Mouse (Mus musculus): ENCODE measurements around the gene Slc4a3.
A peak's percentile ranks its signal among the peaks of the same experiment; 100 is the strongest.

Slc4a3 gene

DNA sequence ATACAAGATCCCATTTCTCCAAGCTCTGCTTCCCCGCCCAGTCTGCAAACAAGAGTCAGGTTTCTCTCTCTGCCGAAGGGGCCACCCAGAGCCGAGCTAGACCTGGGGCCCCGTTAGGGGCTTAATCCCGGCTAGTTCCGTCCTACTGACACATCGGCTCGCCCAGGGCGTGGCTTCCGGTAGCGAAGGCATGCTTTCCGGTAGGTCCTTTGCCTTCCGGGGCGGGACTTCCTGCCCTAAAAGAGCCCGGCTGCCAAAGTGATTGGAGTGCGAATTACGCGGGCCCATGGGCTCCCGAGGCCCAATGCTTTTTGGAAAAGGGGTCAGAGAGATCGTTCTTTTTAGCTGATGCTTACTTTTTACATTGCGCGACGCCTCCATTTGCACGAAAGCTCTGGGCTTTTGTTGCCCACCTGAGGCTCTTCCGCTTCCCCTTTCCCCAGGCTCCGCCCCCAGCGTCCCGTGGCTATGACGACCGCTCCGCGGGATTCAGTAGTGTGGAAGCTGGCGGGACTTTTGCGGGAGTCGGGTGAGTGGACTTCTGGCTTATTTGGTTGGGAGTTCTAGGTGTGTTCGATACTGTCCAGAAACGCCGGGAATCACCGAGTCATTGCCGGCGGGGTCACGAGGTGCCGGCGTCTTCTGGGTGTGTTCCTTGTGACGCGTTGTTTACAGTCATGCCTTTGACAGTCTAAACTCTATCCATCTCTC is 24.6 kb upstream of the Slc4a3 start, which contains the start of gene Stk11ip:
TSS of gene Stk11ip (plus strand) at position 209 of the 711 bp plus-strand sequence.
- peak; percentile 93 for DNase-seq (ENCODE audit: inconsistent ontology term)

DNA sequence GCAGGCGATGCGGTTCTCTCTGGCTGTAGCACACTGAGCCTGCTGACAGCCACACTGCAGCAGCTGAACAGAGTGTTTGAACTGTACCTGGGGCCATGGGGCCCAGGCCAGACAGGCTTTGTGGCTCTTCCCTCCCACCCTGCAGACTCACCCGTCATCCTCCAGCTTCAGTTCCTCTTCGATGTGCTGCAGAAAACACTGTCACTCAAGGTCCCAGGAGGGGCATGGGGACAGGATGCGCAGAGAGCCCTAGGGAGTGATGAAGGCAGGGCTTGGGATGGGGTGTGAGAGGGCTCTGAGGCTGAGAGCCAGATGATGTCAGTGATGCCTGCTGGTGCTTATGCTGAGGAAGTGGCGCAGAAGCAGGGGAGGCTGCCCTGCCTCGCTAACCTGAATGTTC is 21.4 kb upstream of the Slc4a3 start:
- DNase-seq (ENCODE audit: inconsistent ontology term), result no peak

DNA sequence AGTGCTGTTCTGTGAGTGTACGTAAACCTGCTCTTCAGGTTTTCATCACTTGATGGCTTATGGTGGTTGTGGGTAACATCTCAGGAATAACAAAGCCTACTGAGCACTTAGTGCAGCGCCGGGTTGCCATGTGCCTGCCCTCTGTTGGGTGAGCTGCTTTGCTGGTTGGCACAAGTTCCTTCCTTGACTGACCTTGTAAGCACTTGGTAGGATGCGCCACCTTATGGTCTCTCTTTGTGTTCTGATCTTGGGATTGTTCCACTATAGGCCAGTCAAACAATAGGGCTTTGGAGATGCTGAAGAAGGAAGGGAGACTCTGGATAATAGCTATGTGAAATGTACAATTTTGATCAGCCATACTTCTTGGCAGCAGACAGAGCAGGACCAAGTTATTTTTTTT is 15.5 kb upstream of the Slc4a3 start:
- DNase-seq (ENCODE audit: inconsistent ontology term), result no peak

DNA sequence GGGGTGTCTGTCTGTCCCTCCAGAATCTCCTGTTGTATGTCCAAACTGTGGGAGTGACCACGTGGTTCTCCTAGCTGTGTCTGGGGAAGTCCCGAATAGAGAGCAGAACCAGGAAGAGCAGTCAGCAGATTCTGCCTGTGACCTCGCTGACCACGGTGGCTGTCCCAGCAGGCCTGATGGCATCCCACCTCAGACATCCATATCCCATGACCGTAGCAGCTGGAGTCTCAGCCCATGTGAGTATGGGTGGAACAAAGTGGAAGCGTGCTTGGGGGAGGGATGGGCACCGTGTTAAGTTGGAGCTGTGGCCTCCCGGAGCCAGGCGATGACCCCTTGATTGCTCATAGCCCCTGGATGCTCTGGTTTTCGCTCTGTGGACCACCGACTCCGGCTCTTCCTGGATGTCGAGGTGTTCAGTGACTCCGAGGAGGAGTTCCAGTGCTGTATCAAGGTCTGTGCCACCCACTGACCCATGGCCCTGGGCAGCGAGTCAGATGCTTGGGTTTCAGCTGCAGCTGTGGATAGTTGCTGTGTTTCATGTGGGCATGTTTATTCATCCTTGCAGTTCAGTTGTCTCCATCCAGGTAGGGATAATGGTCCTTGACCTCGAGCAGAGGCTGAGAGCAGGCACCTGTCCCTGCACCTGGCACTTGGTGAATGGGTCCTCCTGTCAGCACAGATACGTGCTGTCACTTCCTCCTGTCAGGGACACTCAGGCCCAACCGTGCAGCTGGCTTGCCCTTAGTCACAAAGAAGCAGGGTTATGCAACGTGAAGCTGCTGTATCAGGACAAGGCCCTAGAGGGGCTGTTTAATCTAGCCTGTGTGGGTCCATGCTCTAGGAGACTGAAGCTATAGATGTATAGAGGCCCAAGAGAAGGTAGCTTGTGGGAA is 13.5 kb upstream of the Slc4a3 start:
- DNase-seq (ENCODE audit: inconsistent ontology term), result no peak

DNA sequence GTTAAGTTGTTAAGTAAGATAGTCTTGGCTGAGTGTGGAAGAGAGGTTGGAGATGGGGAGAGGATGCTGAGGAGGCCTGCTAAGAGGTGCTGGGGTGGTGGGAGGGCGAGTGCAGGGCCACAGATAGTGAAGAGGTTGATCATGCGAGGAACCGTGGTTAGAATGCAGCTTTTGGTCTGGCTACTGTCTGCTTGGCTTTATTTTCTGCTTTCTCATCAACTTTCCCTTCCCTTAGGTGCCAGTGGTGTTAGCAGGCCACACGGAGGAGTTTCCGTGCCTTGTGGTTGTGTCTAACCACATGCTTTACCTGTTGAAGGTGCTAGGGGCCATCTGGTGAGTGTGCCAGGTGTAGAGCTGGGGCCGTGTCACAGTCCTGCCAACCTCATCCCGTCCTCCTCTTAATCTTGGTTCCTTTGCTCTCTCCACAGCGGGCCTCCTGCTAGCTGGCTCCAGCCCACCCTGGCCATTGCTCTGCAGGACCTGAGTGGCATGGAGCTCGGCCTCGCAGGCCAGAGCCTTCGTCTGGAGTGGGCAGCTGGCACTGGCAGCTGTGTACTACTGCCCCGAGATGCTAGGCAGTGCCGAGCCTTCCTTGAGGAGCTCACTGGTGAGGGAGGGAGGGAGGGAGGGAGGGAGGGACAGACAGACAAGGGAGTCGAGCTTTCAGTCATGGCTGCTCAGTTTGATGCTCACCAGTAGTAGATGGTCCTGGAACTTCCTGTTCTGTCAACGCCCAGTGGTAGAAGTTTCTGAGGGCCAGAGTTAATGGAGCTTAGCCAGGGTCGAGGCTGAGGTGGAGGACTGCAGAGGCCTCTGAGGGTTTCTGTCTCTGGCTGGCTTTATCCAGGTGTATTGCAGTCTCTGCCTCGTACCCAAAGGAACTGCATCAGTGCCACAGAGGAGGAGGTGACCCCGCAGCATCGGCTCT is 12.5 kb upstream of the Slc4a3 start:
- no peak for DNase-seq (ENCODE audit: inconsistent ontology term)

DNA sequence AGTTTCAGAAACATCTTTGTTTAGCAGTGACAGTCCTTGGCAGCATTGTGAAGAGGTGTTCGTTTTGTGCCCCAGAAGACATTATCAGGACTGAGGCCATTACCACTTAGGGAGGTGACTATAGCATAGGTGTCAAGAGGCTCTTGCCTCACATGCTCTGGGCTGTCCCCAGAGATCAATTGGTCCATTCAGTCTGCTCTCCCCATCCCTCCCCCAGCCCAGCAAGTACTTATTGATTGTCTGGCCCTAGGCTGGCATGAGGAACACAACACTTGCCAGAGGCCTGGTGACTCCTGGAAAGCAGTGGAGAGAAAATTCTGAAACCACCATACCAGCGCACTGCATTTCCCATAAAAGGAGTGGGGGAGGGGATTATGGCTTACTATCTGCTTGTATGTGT is 8.5 kb upstream of the Slc4a3 start:
- DNase-seq (ENCODE audit: inconsistent ontology term), result no peak

DNA sequence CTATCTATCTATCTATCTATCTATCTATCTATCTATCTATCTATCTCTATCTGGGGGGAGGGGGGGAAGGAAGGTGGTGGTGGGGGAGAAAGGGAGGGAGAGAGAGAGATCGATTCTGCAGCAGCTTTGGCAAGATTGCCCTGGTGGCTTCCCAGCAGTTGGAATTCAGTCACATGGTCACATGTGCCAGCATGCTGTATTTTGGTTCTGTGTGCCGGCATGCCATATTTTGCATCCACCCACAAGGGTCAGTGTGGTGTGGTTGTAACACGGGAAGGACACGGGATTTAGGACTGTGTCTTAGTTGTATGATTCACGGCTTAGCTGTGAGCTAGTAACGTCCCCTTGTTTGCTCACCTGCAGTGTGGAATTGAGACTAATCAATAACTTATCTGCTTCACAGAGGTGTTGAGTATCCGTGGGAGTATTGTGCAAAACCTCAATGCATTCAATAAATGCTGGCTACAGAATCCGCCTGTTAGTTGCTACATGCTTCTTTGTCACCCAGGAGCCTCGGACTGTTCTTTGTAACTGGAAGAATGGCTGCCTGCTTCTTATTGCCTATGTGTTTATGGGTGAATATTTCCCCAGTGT is 7.4 kb upstream of the Slc4a3 start:
- DNase-seq (ENCODE audit: inconsistent ontology term), result no peak

DNA sequence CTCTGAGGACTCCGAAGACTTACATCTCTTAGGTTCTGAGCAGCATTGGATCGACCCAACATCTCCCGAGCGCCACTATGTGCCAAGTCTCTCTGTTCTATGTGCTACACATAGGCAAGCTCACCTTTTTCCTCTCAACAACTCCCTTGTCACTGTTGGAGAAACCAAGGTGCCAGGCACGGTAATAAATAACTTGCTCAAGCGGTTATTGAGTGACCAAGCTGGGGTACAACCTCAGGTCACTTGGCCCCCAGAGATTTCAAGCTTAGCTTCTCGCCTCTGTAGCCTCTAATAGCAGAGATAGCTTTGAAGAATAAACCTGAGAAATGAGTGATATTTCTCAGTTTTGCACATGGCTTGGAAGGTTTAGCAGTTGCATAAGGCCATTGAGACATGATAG is 4.6 kb upstream of the Slc4a3 start:
- no peak for DNase-seq (ENCODE audit: inconsistent ontology term)

DNA sequence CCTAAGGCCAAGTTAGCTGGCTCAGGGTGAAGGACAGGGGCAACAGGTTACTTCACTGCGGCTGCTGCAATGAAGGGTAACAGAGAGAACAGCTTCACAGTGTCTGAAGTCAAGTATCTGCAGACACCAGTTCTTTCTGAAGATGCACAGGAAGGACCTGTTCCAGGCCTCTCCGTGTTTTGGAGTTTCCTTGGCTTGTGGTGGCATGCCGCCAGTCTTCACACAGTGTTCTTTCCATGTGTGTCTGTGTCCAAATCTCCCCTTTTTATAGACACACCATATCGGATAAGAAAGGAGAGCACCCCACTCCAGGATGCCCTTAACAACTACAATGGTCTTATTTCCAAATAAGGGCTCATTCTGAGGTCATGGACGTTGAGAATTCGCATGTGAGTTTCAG is 1.7 kb upstream of the Slc4a3 start:
- DNase-seq (ENCODE audit: inconsistent ontology term), result no peak

DNA sequence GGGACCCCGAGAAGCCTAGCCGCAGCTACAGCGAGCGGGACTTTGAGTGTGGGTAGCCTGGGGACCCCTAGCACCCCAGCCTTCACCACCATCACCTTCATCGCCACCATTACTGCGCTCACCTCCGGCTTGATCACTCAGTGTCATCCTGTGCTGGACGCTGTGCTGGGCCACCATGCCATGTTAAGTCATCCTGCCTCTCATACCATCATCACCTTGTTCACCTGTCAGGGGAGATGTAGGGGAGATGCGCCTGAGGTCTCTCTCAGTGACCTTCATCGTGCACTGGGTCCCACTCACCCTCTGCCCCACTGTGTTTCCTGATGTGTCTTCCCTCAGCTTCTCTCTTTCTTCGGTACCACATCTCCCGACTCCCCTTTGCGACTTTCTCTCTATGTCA is 1.3 kb downstream of the Slc4a3 start:
- DNase-seq (ENCODE audit: inconsistent ontology term), result no peak

DNA sequence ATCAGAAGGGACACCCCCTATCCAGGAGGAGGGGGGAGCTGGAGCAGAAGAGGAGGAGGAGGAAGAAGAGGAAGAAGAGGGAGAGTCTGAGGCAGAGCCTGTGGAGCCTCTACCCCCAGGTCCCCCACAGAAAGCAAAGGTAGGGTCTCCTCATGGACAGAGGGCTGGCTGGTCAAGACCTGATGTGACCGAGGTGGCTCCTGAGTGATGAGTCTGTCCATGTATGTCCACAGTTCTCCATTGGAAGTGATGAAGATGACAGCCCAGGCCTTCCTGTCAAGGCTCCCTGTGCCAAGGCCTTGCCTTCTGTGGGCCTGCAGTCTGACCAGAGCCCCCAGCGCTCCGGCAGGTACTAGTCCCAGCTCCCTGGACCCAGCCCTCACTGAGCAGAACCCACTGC is 2.0 kb downstream of the Slc4a3 start:
- no peak for DNase-seq (ENCODE audit: inconsistent ontology term)

DNA sequence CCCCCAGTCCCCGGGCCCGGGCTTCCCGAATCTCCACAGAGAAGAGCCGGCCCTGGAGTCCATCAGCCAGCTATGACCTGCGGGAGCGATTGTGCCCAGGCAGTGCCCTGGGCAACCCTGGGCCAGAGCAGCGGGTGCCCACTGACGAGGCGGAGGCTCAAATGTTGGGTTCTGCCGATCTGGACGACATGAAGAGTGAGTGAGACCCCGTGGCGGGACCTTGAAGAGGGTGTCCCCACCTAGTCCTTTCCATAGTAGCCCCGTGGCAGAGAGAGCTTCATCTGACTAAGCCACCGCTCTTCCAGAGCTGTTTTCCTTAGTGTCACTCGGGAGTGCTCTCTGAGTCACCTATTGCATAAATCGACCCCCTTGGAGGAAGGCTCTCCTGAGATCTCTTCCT is 2.8 kb downstream of the Slc4a3 start:
- DNase-seq (ENCODE audit: inconsistent ontology term), result no peak

DNA sequence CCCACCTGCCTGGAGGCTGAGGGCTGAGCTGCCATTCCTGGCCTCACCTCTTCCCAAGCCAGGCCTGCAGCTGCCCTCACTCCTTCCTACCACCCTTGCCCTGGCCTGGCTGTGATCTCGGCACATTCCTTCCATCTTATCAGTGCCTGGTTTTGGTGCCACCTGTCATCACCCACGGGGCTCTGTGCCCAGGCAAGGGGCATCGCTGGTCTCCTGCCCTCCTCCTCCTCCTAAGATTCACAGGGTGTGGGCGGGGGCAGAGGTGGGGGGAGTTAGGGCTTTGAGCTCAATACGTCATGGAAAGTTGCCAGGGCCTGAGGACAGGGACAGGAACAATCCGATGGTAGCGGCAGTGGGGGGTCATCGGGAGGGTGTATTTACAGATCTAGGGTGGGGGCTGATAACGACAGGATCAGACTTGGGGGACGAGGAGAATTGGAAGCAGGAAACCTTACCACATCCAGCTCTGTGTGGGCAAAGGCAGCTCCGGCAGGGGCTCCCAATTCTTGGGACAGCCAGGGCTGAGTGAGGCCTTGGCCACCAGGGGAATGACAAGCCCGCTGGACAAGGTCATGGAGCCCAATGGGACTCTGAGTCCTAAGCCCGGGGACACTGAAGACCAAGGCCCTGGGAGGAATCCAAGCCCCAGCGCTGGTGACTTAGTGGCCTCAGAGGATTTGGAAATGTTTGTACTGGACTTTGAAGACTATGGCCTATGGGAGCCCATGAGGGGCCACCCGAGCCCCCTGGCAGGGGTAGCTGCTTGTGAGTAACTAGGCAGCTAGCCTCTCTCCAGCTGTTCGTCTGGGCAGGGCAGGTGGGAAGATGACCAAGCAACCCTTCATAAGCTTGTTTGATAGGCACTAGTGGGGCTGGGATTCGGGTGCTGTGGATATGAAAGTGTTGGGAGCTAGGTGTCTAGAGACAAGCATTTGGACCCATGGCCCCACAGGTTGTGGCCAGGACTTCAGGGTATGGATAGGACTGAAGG is 3.5 kb downstream of the Slc4a3 start:
- DNase-seq (ENCODE audit: inconsistent ontology term), result no peak

DNA sequence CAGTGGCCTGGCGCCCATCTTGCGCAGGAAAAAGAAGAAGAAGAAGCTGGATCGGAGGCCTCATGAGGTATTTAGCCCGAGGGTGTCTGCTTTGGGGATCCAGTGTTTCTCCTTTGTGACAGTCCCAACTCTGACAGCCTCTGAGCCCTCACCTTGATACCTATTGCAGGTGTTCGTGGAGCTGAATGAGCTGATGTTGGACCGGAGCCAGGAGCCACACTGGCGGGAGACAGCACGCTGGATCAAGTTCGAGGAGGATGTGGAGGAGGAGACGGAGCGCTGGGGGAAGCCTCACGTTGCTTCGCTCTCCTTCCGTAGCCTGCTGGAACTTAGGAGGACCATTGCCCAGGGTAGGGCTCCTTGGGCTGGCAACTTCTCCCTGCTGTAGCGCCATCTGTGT is 4.5 kb downstream of the Slc4a3 start:
- DNase-seq (ENCODE audit: inconsistent ontology term), result no peak

DNA sequence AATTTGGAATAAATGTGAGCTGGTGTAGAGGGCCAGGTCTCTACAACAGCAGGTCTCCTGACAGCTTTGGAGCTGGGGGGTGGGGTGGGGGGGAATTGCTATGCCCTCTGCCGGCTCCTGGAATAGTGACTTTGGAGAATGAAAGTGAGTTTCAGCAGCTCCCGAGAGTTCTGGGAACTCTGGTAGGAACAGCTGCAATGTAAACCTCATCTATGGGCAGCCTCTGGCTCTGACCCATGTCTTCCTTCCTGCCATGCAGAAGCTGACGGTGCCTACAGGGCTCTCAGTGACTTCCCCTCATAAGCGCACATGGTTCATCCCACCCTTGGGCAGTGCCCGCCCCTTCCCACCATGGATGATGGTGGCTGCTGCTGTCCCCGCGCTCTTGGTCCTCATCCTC is 9.6 kb downstream of the Slc4a3 start:
- DNase-seq (ENCODE audit: inconsistent ontology term), result no peak

DNA sequence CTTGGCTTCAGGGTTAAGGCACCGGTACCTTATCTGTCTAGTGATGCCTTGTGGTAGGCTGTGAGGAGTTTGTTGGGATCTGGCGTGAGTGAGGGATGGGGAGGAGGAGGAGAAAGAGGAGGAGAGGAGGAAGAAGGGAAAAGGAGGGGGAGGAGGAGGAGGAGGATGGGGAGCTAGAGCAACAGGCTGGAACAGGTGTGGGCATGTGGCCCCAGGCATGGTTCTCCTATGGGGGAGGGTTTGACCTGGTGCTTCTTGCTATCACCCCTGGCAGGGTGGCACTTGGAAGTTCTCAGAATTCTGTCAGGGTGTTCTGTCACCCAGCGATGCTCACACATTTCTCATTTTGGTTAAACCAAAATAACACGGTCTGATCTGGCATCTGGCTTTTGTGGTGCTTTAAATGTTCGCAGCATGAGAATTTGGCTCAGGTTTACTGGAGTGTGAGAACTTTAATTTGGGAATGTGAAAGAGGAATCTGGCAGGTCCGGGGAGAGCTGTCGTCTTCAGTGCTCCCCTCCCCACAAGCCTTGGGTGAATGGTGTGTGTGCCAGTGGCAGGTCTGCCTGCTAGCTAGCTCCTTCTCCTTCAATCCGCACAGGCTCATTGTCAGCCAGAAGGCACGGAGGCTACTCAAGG is 10.2 kb downstream of the Slc4a3 start:
- DNase-seq (ENCODE audit: inconsistent ontology term), result no peak

DNA sequence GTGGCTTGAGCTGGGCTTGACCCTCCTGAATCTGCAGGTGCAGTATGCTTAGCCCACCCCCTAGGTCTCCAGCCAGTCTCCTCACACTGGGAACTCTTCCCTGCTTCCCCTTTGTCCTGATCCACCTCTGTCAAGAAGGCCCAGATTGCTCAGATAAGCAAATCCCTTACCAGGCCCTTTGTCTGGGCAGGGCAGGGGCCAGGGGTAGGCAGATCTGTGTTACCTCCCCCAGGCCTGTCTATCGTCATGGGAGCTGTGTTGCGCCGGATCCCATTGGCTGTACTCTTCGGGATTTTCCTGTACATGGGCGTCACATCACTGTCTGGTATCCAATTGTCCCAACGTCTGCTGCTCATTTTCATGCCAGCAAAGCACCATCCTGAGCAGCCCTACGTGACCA is 11.0 kb downstream of the Slc4a3 start:
- no peak for DNase-seq (ENCODE audit: inconsistent ontology term)

DNA sequence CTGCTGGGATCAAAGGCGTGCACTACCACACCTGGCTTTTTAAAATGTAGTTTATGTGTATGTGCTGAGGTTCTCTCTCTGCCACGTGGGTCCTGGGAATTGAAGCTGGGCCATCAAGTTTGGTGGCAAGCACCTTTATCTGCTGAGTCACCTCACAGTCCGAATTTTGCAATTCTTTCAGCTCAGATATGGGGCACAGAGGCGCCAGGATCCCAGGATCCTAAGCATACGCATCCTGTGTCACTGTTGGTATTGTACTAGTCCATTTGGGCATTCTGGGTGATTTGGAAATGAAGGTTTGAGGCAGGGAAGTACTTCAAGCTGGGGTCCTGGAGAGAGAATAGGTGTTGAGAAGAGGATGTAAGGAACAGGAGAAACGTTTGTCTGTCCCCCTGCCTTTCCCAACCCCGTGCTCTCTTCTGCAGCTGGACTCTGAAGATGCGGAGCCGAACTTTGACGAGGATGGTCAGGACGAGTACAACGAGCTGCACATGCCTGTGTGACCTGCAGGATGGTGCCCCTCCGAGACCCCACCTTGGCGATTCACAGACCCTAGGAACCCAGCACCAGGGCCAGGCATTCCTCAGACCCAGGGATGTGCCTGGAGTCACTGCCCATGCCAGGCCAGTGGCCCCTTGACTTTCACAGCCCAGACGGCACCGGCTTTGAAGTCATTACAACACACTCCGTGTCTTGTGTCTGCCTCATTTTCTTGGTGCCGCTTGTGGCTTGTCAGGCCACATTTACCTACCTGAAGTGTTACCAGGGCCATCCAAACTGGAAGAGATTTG is 12.5 kb downstream of the Slc4a3 start:
- no peak for DNase-seq (ENCODE audit: inconsistent ontology term)
